Mouse (Mus musculus): ENCODE results near the gene Terb2.

DNA sequence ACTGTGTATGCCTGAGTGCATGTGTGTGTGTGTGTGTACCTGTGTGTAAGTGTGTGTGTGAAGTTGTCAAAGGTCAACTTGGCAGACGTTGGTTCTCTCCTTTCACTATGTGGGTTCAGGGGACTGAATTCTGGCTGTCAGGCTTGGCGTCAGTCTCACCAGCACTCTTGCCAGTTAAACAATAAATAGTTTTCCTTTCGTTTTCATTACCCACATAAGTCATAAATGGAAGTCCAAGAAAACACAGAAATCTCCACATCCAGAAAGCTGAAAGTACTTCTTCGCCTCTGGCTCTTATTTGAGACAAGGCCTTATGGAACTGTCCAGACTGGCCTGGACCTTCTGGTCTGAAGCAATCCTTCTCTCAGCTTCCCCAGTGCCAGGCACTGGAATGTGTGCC is 40.3 kb upstream of the Terb2 start:
- TF ChIP-seq POLR2A (IDR thresholded peaks at IDR 0.05; ENCODE audit: insufficient read length, low read depth): no peak
- TF ChIP-seq E2F4 (IDR thresholded peaks at IDR 0.05; ENCODE audit: insufficient read depth): no peak
- no peak for TF ChIP-seq MAX (IDR thresholded peaks at IDR 0.05; ENCODE audit: low read depth)
- TF ChIP-seq MYOD1 (IDR thresholded peaks at IDR 0.05; ENCODE audit: control insufficient read depth in 1 of 3, insufficient read length in 2 of 3, low read depth in 2 of 3): no peak
- no peak for TF ChIP-seq POLR2AphosphoS2 (IDR thresholded peaks at IDR 0.05; ENCODE audit: insufficient read length, low read depth)
- TF ChIP-seq USF1 (IDR thresholded peaks at IDR 0.05; ENCODE audit: low read depth): no peak
- no peak for TF ChIP-seq CEBPB (IDR thresholded peaks at IDR 0.05; ENCODE audit: insufficient read depth, poor library complexity, severe bottlenecking)
- no peak for TF ChIP-seq TCF12 (IDR thresholded peaks at IDR 0.05; ENCODE audit: insufficient read depth, poor library complexity, severe bottlenecking)
- TF ChIP-seq MYOG (IDR thresholded peaks at IDR 0.05; ENCODE audit: control insufficient read depth in 1 of 3, insufficient read depth in 1 of 3, insufficient read length in 2 of 3, low read depth in 2 of 3): no peak

All from myocyte (in vitro differentiated cells).